Mouse (Mus musculus): ENCODE data around the gene Gm21750. TPM values are rescaled to one million over a fixed set of nuclear protein-coding genes. Genes with fewer than 3 reads are reported as not detected.
A peak's percentile ranks its signal among the peaks of the same experiment; 100 is the strongest.
"Not testable (repeated sequence)": the region's sequence is repeated elsewhere in the genome, so short reads cannot be mapped to it uniquely, and the experiment has no call there.

The Gm21750 gene
- not detected in 2 replicates for polyA plus RNA-seq (2015; fragmentation: Nextera tagmentation; extraction: Ambion mirVana)

DNA sequence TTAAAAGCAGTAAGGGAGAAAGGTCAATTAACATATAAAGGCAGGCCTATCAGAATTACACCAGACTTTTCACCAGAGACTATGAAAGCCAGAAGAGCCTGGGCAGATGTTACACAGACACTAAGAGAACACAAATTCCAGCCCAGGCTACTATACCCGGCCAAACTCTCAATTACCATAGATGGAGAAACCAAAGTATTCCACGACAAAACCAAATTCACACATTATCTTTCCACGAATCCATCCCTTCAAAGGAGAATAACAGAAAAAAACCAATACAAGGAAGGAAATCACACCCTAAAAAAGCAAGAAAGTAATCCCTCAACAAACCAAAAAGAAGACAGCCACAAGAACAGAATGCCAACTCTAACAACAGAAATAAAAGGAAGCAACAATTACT is at the start of gene Gm21750:
Gene Gm21750, plus strand, starts transcription at position 301 of the 400 bp plus-strand sequence.
- not testable (repeated sequence) for H3K4me3 ChIP-seq; H3K4me2 ChIP-seq; H3K27me3 ChIP-seq; H3K36me3 ChIP-seq; H3K4me1 ChIP-seq (replicated peaks); H3K9ac ChIP-seq; H3K9me3 ChIP-seq; H3K27ac ChIP-seq; ATAC-seq (ENCODE audit: low FRiP score)
- 96% methylated on average over 3 of the region's 3 CpGs for WGBS

GRCm38 (mm10) chr14:73614961-73615360 is 46.1 kb upstream of the Gm21750 start:
- not testable (repeated sequence) for H3K9ac ChIP-seq; H3K4me1 ChIP-seq (replicated peaks); H3K27ac ChIP-seq; H3K9me3 ChIP-seq; H3K27me3 ChIP-seq; H3K36me3 ChIP-seq; H3K4me2 ChIP-seq; H3K4me3 ChIP-seq; ATAC-seq (ENCODE audit: low FRiP score)
- 77% methylated on average over 1 of the region's 1 CpGs for whole genome bisulfite sequencing

DNA sequence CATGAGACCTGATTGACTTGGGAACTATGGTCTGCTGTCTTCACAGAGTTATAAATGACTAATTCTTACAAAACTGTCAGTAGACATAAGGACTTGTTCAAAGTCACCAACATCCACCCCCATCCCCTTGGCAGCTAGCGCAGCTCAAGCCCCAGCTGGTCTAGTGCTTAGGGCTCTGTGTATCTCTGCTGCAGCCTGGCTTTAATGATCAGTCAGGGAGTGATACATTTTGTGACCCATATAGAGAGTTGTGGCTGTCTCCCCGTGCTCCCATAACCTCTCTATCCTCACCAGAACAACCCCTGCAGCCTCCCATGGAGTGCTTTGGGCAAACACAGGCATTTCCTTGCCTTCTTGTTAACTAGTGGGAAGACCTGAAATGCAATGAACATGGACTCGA is 40.1 kb upstream of the Gm21750 start:
- H3K4me1 ChIP-seq (replicated peaks): no peaks in the 10 kb centered on the region
- peaks cover 5% of the 10 kb centered on the region; the same call in 1 of the 2 replicates for H3K9me3 ChIP-seq
- H3K4me2 ChIP-seq: no peak overlapping the region
- 88% methylated on average over 3 of the region's 3 CpGs for WGBS
- no peak overlapping the region for H3K27ac ChIP-seq
- no peak overlapping the region for H3K9ac ChIP-seq
- ATAC-seq (ENCODE audit: low FRiP score): no peak
- H3K36me3 ChIP-seq: no peaks in the 10 kb centered on the region
- no peak overlapping the region for H3K4me3 ChIP-seq
- no peaks in the 10 kb centered on the region for H3K27me3 ChIP-seq

- ATAC-seq (ENCODE audit: low FRiP score): no peak
- Histone ChIP-seq H3K9ac (no peak overlapping the region), H3K36me3 (no peaks in the 10 kb centered on the region), H3K4me2 (no peak overlapping the region), H3K4me3 (no peak overlapping the region), H3K4me1 (replicated peaks) (no peaks in the 10 kb centered on the region), H3K9me3 (peaks cover 5% of the 10 kb centered on the region; the same call in 1 of the 2 replicates), H3K27me3 (no peaks in the 10 kb centered on the region), H3K27ac (no peak overlapping the region)
- WGBS: 94% methylated on average over 1 of the region's 1 CpGs
Measured at GRCm38 (mm10) chr14:73622988-73623387, 38.0 kb upstream of the Gm21750 start.

GRCm38 (mm10) chr14:73625469-73625868 is 35.6 kb upstream of the Gm21750 start:
- no peaks in the 10 kb centered on the region for H3K36me3 ChIP-seq
- no peak overlapping the region for H3K4me3 ChIP-seq
- ATAC-seq (ENCODE audit: low FRiP score): no peak
- no peak overlapping the region for H3K9ac ChIP-seq
- no peaks in the 10 kb centered on the region; the same call in 1 of the 2 replicates for H3K9me3 ChIP-seq
- H3K4me1 ChIP-seq (replicated peaks): no peaks in the 10 kb centered on the region
- H3K4me2 ChIP-seq: no peak overlapping the region
- H3K27ac ChIP-seq: no peak overlapping the region
- no peaks in the 10 kb centered on the region for H3K27me3 ChIP-seq
- 63% methylated on average over 3 of the region's 3 CpGs for whole genome bisulfite sequencing

DNA sequence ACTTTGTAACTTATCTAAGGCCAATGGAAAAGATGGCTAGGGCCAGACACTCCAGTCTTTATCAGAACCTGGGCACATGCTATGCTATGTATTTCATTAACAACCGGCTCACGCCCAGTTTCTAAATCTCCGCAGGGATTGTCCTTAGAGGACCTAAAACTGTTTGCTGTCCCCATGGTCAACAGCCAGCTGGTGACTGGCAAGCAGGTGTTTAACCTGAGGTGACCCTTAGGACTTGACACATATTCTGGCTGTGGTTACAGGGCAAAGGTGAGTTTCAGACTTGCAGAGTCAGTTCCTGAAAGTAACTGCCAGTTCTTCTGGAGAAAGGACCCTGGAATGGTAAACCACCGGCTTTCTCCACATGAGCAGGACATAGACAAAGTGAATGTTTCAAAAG is 29.5 kb upstream of the Gm21750 start:
- Histone ChIP-seq H3K27me3 (no peaks in the 10 kb centered on the region), H3K27ac (no peak overlapping the region), H3K4me2 (no peak overlapping the region), H3K9ac (no peak overlapping the region), H3K4me3 (no peak overlapping the region), H3K36me3 (no peaks in the 10 kb centered on the region), H3K9me3 (no peaks in the 10 kb centered on the region), H3K4me1 (replicated peaks) (no peaks in the 10 kb centered on the region)
- no peak for ATAC-seq (ENCODE audit: low FRiP score)
- WGBS: 90% methylated on average over 4 of the region's 4 CpGs

- H3K4me1 ChIP-seq (replicated peaks): no peaks in the 10 kb centered on the region
- H3K9ac ChIP-seq: no peak overlapping the region
- H3K36me3 ChIP-seq: no peaks in the 10 kb centered on the region
- no peak overlapping the region for H3K4me3 ChIP-seq
- no peak overlapping the region for H3K27ac ChIP-seq
- H3K27me3 ChIP-seq: no peaks in the 10 kb centered on the region
- WGBS: 39% methylated on average over 9 of the region's 9 CpGs
- no peak overlapping the region for H3K4me2 ChIP-seq
- peak; percentile 87 for ATAC-seq (ENCODE audit: low FRiP score)
- no peaks in the 10 kb centered on the region for H3K9me3 ChIP-seq
Measured at GRCm38 (mm10) chr14:73632648-73633263, 28.3 kb upstream of the Gm21750 start.

DNA sequence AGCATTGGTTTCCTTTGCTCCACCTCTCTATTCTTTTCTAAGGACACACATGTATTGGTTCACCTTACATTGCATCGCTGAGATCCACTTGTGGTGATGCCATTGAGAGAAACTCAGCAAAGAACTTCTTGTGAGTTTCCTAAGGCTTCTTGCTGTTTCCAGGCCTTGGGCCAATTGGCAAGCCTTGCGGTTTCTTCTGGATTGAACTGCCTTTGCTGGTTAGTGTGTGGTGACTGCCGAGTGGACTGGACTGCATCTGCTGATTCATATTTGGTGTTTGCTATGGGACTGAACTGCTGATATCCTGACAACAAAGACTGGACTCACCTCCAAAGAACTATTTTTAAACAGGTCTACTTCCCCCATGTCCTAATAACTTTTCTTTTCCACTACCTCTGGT is 26.7 kb upstream of the Gm21750 start:
- Histone ChIP-seq H3K4me2 (no peak overlapping the region), H3K4me3 (no peak overlapping the region), H3K9me3 (no peaks in the 10 kb centered on the region), H3K27me3 (no peaks in the 10 kb centered on the region), H3K4me1 (replicated peaks) (no peaks in the 10 kb centered on the region), H3K27ac (no peak overlapping the region), H3K36me3 (no peaks in the 10 kb centered on the region), H3K9ac (no peak overlapping the region)
- WGBS: 86% methylated on average over 3 of the region's 3 CpGs
- ATAC-seq (ENCODE audit: low FRiP score): no peak

DNA sequence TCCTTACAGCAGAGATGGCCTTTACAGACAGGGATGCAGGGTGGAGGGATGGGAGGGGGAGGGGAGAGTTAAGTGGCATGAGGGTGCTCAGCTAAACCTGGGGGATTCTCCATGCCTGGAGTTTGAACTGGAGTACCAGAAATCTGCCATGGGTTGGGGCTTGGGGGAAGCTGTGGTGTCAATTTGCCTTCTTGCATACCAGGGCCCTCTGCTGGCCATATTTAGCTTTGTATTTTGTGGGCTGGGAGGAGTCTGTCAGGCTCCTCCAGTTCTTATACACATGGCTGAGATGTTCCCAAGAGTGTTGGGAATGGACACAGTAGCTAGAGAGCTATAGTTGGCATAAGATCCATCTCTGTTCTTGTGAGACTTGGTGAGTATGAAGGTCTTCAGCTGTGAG is 23.6 kb upstream of the Gm21750 start:
- Histone ChIP-seq H3K4me1 (replicated peaks) (no peaks in the 10 kb centered on the region), H3K27me3 (no peaks in the 10 kb centered on the region), H3K4me2 (no peak overlapping the region), H3K9me3 (no peaks in the 10 kb centered on the region), H3K9ac (no peak overlapping the region), H3K27ac (no peak overlapping the region), H3K4me3 (no peak overlapping the region), H3K36me3 (no peaks in the 10 kb centered on the region)
- no peak for ATAC-seq (ENCODE audit: low FRiP score)

DNA sequence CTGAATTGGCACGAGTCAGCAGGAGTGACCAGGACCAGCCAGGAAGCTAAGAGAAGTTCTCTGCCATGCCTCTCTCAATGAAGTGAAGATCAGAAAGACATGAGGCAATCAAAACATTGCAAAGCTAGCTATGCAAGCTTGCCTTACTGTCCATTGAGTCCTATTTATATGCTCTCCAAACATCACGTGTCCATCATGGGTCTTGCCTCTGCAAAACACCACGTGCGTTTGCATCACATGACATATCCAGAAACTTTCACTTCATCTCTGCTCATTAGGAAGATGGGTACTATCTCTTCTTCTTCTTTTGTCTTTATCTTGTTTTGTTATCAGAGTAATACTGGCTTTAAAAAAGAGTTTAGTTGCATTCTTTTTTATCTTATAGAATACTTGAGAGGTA is 10.8 kb upstream of the Gm21750 start:
- no peak for ATAC-seq (ENCODE audit: low FRiP score)
- Histone ChIP-seq H3K4me3 (no peak overlapping the region), H3K4me1 (replicated peaks) (no peaks in the 10 kb centered on the region), H3K9me3 (no peaks in the 10 kb centered on the region), H3K36me3 (no peaks in the 10 kb centered on the region), H3K27me3 (no peaks in the 10 kb centered on the region), H3K9ac (no peak overlapping the region), H3K27ac (no peak overlapping the region), H3K4me2 (no peak overlapping the region)
- WGBS: 90% methylated on average over 4 of the region's 4 CpGs

- no peak overlapping the region for H3K27ac ChIP-seq
- no peaks in the 10 kb centered on the region for H3K4me1 ChIP-seq (replicated peaks)
- 85% methylated on average over 2 of the region's 2 CpGs for WGBS
- H3K27me3 ChIP-seq: no peaks in the 10 kb centered on the region
- H3K9ac ChIP-seq: no peak overlapping the region
- H3K36me3 ChIP-seq: no peaks in the 10 kb centered on the region
- no peak for ATAC-seq (ENCODE audit: low FRiP score)
- no peaks in the 10 kb centered on the region for H3K9me3 ChIP-seq
- H3K4me3 ChIP-seq: no peak overlapping the region
- no peak overlapping the region for H3K4me2 ChIP-seq
Measured at GRCm38 (mm10) chr14:73670091-73670490, 9.1 kb downstream of the Gm21750 start.

DNA sequence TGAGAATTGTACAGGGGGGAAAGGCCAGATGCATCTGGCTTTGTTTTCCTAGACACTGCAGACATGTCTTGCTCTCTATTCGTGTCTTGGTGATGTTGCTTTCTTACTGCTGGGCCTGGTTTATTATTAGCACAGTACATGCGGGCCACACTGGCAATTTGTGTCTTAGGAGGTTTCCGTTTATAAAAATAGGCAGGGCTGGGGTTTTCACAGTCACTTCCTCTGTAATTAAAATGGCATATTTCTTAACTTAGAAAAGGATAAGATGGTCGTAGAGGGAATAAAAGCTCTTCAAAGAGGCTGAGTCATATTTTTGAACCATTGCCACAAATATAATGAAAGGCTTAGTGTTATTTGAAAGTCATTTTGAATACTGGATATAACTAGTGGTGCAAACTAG is 26.7 kb downstream of the Gm21750 start:
- Histone ChIP-seq H3K4me3 (no peak overlapping the region), H3K9ac (no peak overlapping the region), H3K9me3 (peaks cover 14% of the 10 kb centered on the region; the same call in 1 of the 2 replicates), H3K27me3 (no peaks in the 10 kb centered on the region), H3K27ac (no peak overlapping the region), H3K36me3 (no peaks in the 10 kb centered on the region), H3K4me1 (replicated peaks) (no peaks in the 10 kb centered on the region), H3K4me2 (no peak overlapping the region)
- ATAC-seq (ENCODE audit: low FRiP score): no peak
- WGBS: 81% methylated on average over 4 of the region's 4 CpGs

DNA sequence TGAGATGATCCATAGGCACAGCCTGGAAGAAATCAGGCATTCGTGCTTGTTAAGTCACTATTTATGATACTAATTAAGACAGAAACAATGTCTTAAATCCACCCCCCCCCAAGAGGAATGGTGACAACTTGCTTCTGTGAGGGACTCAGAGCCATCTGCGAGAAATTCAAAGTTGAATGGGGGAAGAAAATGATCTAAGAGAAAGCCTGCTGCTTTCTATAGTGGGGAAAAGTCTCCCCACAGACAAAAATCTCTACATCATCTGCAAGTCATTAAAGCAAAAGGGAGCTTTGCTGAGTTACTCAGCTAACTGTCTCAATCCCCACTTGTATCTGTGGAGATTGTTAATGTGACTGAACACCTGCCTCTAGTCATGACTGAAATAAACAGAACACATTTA is 27.4 kb downstream of the Gm21750 start:
- Histone ChIP-seq H3K4me2 (no peak overlapping the region), H3K4me1 (replicated peaks) (no peaks in the 10 kb centered on the region), H3K36me3 (no peaks in the 10 kb centered on the region), H3K9ac (no peak overlapping the region), H3K9me3 (peaks cover 14% of the 10 kb centered on the region; the same call in 1 of the 2 replicates), H3K27me3 (no peaks in the 10 kb centered on the region), H3K27ac (no peak overlapping the region), H3K4me3 (no peak overlapping the region)
- WGBS: 78% methylated on average over 2 of the region's 2 CpGs
- ATAC-seq (ENCODE audit: low FRiP score): no peak
